Mouse (Mus musculus) heart, embryonic 11.5 days (tissue): ENCODE data around the gene Shh. TPM values are rescaled to one million over a fixed set of nuclear protein-coding genes. Genes with fewer than 3 reads are reported as not detected.

Experiments
- ATAC-seq: fragments of 200-750 bp; cut with Nextera tagmentation; replicated peaks from 2 replicates; pipeline ENCODE4 v1.8.0; 2017; ENCODE audit warnings: moderate library complexity; ENCODE audit not compliant: insufficient number of reproducible peaks, low FRiP score, low TSS enrichment
- H3K27ac ChIP-seq: fragments of 300-500 bp; sonication (generic); 2 replicates; pipeline ENCODE4 v1.5.1; 2014; ENCODE audit warnings: mild to moderate bottlenecking, low read depth, low read length
- H3K27me3 ChIP-seq: fragments of 300-500 bp; sonication (generic); 2 replicates; pipeline ENCODE4 v1.6.1; 2014; ENCODE audit warnings: mild to moderate bottlenecking, low read length, mixed read lengths; ENCODE audit not compliant: control insufficient read depth, insufficient read depth
- H3K36me3 ChIP-seq: fragments of 300-500 bp; sonication (generic); 2 replicates; pipeline ENCODE4 v1.6.1; 2014; ENCODE audit warnings: mild to moderate bottlenecking, low read length, moderate library complexity, mixed read lengths; ENCODE audit not compliant: control insufficient read depth, insufficient read depth
- H3K4me1 ChIP-seq: fragments of 300-500 bp; sonication (generic); 2 replicates; pipeline ENCODE4 v1.6.1; 2014; ENCODE audit warnings: low read length; ENCODE audit not compliant: control insufficient read depth, insufficient read depth
- H3K4me2 ChIP-seq: fragments of 300-500 bp; sonication (generic); 2 replicates; pipeline ENCODE4 v1.6.1; 2014; ENCODE audit warnings: mild to moderate bottlenecking, moderate library complexity
- H3K4me3 ChIP-seq: fragments of 300-500 bp; sonication (generic); 2 replicates; pipeline ENCODE4 v1.5.1; 2014; ENCODE audit warnings: low read depth, low read length
- H3K9ac ChIP-seq: fragments of 300-500 bp; sonication (generic); 2 replicates; pipeline ENCODE4 v1.6.1; 2014; ENCODE audit warnings: mild to moderate bottlenecking, low read depth, low read length, moderate library complexity
- H3K9me3 ChIP-seq: fragments of 300-500 bp; sonication (generic); replicated peaks from 2 replicates; pipeline ENCODE4 v1.6.1; 2016; ENCODE audit warnings: low read length; ENCODE audit not compliant: control insufficient read depth
- WGBS: fragments of 180-500 bp; shearing (Covaris S2); extraction: QIAGEN DNeasy Blood & Tissue Kit; methylation state at CpG from one replicate; pipeline ENCODE4 v1.1.7; 2014; ENCODE audit not compliant: insufficient replicate concordance; 5-methylcytosine and 5-hydroxymethylcytosine counted together
- polyA plus RNA-seq: library from polyadenylated mRNA; unstranded; fragments of >200 nt; fragmentation: Nextera tagmentation; extraction: Ambion mirVana; gene quantifications from 2 replicates; pipeline ENCODE4 v1.2.1, GENCODE M21; 2014

The Shh gene
- polyA plus RNA-seq, 1 experiment from 2014 or later, result 0.10 TPM

DNA sequence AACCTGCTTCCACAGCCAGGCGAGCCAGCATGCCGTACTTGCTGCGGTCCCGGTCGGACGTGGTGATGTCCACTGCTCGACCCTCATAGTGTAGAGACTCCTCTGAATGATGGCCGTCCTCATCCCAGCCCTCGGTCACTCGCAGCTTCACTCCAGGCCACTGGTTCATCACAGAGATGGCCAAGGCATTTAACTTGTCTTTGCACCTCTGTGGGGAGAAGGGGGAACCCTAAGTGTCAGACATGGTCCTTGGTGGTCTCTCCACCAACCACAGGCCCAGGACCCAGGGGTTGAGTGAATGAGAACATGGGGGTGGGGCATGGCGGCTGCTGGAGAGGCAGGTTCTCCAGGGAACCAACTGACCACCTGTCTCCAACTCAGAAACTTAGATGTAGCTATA, 5.7 kb downstream of the Shh start:
- Histone ChIP-seq H3K9ac (no peak overlapping the region), H3K4me1 (peaks cover 18% of the 10 kb centered on the region)
- WGBS, result 13% methylated on average over 11 of the region's 11 CpGs

DNA sequence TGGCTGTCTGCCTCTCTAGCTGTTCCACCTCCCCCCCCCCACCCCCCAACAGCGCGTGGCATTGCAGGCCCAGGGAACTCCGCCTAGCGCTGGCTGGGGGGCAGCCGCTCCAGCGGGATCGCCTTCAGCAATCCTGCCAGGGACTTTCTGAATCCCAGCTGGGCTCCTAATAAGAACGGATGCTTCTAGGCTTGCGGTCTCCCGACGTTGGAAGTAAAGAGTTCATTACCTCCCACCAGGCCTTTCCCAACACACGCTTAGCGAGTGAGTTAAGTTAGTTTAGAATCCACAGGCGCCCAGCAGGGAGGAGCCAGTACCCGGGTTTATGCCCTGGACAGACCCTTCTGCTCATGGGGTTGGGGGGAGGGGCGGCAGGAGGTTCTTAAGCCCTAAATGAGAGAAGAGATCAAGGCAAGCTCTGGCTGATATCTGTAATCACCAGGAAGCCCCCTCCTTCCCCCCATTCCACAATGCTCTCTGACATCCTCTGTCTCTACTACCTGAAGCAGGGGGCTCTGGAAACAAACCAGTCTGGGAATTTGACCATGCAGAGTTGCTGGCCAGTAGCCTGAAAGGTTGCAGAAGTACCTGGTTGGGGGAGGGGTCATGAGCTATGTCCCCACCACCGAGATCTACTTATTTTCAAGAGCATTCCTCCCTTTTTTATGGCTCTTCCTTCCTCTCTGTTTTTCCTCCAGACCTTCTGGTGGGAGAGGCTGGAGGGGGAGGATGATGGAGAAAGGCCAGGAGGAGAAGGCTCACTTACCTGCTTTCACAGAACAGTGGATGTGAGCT, 6.3 kb downstream of the Shh start:
- no peak overlapping the region for H3K4me2 ChIP-seq
- peaks cover 95% of the 10 kb centered on the region for H3K27me3 ChIP-seq
- under 1% methylated on average over 17 of the region's 17 CpGs for WGBS
- H3K4me3 ChIP-seq, result no peak overlapping the region
- H3K4me1 ChIP-seq, result peaks cover 18% of the 10 kb centered on the region
- no peak for ATAC-seq
- H3K9ac ChIP-seq, result no peak overlapping the region
- no peak overlapping the region for H3K27ac ChIP-seq
- H3K36me3 ChIP-seq, result no peaks in the 10 kb centered on the region
- no peaks in the 10 kb centered on the region for H3K9me3 ChIP-seq

More for the DNA sequence above, 5.7 kb downstream of the Shh start:
- no peak for ATAC-seq
- Histone ChIP-seq H3K4me3 (no peak overlapping the region), H3K9me3 (no peaks in the 10 kb centered on the region), H3K4me2 (no peak overlapping the region), H3K36me3 (no peaks in the 10 kb centered on the region), H3K27ac (no peak overlapping the region), H3K27me3 (peaks cover 95% of the 10 kb centered on the region)

DNA sequence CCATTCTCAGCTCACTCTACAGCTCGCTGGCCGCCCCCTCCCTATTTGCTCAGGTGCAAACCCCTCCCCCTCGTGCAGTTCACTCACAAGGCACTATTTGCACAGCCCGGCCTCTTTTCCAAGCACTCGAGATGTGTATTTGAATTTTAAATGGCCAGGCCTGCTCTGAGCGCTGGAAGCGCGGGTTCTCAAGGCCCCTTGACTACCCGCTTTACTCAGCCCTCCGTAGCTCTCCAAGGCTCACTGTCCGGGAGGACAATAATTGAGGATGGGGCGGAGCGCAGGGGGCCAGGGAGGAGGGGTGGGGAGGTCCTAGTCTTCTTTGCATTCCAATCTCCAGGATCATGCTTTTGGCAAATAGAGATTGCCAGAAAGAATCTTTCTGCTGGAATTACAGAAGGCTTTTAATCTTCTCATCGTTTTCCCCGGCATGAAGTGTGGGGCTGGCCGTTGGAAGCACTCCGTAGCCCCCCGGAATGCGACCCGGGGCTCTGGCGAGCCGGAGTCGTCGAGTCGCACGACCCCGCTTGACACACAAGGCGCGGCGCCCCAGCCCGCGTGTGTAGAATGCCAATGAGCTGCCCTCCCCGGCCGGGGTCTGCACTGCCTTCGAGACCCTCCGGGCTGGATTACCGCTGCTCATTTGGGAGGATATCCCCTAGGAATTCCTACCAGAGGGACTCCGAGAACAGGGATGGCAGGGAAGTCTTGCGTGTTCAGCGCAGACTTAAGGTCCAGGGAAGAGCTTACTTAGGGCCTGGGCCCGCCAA, 7.4 kb downstream of the Shh start:
- H3K9ac ChIP-seq, result no peak overlapping the region
- no peak overlapping the region for H3K27ac ChIP-seq
- no peaks in the 10 kb centered on the region for H3K36me3 ChIP-seq
- no peaks in the 10 kb centered on the region for H3K9me3 ChIP-seq
- peaks cover 88% of the 10 kb centered on the region for H3K27me3 ChIP-seq
- 0 out of 2 replicates have a peak overlapping the region, but pooled peaks have one; percentile 71 for H3K4me2 ChIP-seq
- WGBS, result under 1% methylated on average over 41 of the region's 41 CpGs
- no peak overlapping the region for H3K4me3 ChIP-seq
- no peak for ATAC-seq
- H3K4me1 ChIP-seq, result peaks cover 15% of the 10 kb centered on the region

DNA sequence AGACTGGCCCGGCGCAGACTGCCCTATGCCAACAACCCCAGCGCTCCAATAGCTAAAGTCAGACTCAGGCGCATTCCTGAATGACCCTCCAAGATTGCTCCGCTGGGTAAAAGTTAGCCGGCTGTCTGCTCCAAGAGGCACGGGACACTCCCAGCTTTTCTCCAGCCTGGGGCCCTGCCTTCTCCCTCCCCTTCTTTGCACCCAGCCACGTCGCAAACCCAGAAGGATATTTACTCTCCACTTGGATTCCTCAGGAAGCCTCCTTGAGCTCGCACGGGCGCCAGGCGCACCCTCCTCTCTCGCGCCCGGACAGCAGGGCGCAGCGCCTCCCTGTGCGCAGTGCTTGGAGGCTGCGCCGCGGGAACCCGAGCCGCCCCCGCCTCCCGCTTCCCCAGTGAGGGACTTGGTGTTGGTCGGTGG, 8.2 kb downstream of the Shh start:
- ATAC-seq, result no peak
- under 1% methylated on average over 27 of the region's 27 CpGs for WGBS
- H3K4me3 ChIP-seq, result peak overlapping the region; percentile 1; the same call in 1 of the 2 replicates

DNA sequence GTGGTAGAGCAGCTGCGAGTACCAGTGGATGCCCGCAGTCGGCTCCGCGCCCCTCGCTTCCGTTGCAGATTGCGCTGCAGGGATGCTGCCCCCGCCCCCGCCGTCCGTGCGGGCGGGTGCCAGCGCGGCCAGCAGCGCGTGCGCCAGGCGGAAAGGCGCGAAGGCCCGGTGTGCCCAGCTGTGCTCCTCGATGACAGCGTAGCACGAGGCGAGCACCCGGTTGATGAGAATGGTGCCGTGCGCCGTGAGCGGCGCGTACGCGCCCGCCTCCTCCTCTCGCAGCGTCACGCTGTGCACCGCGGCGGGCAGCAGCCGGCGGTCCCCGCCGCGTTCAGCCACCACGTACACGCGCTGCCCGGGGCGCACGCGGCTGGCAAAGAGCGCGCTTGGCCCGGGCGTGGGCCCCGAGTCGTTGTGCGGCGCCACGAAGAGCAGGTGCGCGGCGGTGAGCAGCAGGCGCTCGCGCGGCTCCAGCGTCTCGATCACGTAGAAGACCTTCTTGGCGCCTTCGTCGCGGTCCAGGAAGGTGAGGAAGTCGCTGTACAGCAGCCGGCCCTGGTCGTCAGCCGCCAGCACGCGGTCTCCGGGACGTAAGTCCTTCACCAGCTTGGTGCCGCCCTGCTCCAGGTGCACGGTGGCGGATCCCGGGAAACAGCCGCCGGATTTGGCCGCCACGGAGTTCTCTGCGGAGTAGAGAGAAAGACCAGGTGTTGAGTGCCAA, 9.0 kb downstream of the Shh start:
- peaks cover 75% of the 10 kb centered on the region for H3K27me3 ChIP-seq
- under 1% methylated on average over 95 of the region's 95 CpGs for WGBS
- H3K36me3 ChIP-seq, result no peaks in the 10 kb centered on the region
- no peak overlapping the region for H3K27ac ChIP-seq
- H3K9ac ChIP-seq, result no peak overlapping the region
- H3K4me2 ChIP-seq, result peak overlapping the region; percentile 71
- H3K4me1 ChIP-seq, result peaks cover 13% of the 10 kb centered on the region
- H3K4me3 ChIP-seq, result peak overlapping the region; percentile 41
- no peak for ATAC-seq
- no peaks in the 10 kb centered on the region for H3K9me3 ChIP-seq

More for the DNA sequence above, 8.2 kb downstream of the Shh start:
- H3K27me3 ChIP-seq, result peaks cover 80% of the 10 kb centered on the region
- no peaks in the 10 kb centered on the region for H3K9me3 ChIP-seq
- no peak overlapping the region for H3K27ac ChIP-seq
- no peak overlapping the region for H3K9ac ChIP-seq
- peak overlapping the region; percentile 71 for H3K4me2 ChIP-seq
- peaks cover 15% of the 10 kb centered on the region for H3K4me1 ChIP-seq
- no peaks in the 10 kb centered on the region for H3K36me3 ChIP-seq

DNA sequence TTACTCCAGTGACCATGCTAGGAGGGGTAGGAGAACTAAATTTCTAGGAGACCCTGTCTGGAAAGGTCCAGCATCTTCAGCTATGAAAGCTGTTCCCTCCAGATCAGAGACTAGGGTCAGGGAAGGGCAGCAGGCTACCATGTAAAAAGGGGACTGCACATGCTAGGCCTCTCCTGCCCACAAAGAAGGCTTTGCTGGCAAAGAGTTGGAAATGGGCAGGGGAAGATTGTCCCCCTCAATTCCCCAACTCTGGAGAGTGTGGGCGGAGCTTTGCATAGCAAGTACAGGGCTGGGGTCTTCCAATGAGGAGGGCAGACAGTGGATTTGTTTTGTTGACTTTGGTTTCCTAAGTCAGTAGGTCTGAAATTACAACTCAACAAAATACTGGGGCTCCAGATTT, 10.7 kb downstream of the Shh start:
- H3K27ac ChIP-seq, result no peak overlapping the region
- no peaks in the 10 kb centered on the region for H3K36me3 ChIP-seq
- ATAC-seq, result no peak
- peaks cover 58% of the 10 kb centered on the region for H3K27me3 ChIP-seq
- H3K9me3 ChIP-seq, result no peaks in the 10 kb centered on the region
- peaks cover 11% of the 10 kb centered on the region for H3K4me1 ChIP-seq
- H3K4me3 ChIP-seq, result no peak overlapping the region
- WGBS, result 54% methylated on average over 1 of the region's 1 CpGs
- no peak overlapping the region for H3K4me2 ChIP-seq
- no peak overlapping the region for H3K9ac ChIP-seq

DNA sequence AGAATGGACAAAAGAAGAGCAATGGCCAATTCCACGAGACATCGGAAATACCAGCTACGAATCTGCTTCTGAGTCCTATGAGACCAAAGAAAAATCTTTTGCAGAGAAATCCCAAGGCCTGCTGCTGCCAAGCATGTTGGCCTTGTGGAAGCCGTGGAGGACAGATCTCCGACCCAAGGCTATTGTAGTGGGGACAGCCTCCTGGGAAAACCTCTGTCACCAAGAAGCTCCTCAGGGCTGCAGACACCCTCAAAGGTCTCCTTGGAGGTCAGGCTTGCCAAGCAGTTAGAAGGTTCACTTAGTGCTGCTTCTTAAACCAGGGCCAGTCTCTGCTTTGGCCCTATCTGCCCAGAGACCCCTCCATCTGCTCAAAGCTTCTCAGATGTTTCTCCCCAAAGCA, 11.3 kb downstream of the Shh start:
- Histone ChIP-seq H3K36me3 (no peaks in the 10 kb centered on the region), H3K27ac (no peak overlapping the region), H3K9me3 (no peaks in the 10 kb centered on the region), H3K4me1 (peaks cover 11% of the 10 kb centered on the region), H3K4me2 (no peak overlapping the region), H3K27me3 (peaks cover 51% of the 10 kb centered on the region), H3K4me3 (no peak overlapping the region), H3K9ac (no peak overlapping the region)
- WGBS, result 73% methylated on average over 5 of the region's 5 CpGs
- ATAC-seq, result no peak

DNA sequence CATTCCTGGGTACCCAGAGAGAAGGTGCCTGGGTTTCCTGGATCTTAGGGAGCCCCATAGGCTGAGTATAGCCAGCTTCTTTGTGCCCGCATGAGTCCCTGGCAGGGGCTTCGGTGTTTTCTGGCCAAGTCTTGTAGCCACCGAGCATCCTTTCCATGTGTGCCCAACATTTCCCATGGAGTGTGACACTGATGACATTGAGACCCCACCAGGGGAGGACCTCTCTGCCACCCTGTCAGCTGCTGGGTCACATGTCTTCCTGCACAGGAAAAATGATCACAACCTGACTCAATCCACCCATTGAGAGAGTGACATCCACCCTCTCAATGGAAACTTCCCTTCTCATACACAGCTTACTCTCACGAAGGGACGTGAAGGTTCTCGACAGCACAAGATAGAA, 12.5 kb downstream of the Shh start:
- WGBS, result 75% methylated on average over 6 of the region's 6 CpGs
- no peaks in the 10 kb centered on the region for H3K9me3 ChIP-seq
- peaks cover 11% of the 10 kb centered on the region for H3K4me1 ChIP-seq
- peaks cover 44% of the 10 kb centered on the region for H3K27me3 ChIP-seq
- H3K4me3 ChIP-seq, result no peak overlapping the region
- no peak for ATAC-seq
- no peak overlapping the region for H3K4me2 ChIP-seq
- no peaks in the 10 kb centered on the region for H3K36me3 ChIP-seq
- no peak overlapping the region for H3K27ac ChIP-seq
- no peak overlapping the region for H3K9ac ChIP-seq
